Mouse (Mus musculus): ENCODE data around the gene Sept5. TPM values are rescaled to one million over a fixed set of nuclear protein-coding genes. Genes with fewer than 3 reads are reported as not detected.

Sept5 gene
- under 1 TPM in 1 of 2 experiments, not detected in 1; 0.91 TPM for polyA plus RNA-seq (2017; shearing (Covaris generic))

DNA sequence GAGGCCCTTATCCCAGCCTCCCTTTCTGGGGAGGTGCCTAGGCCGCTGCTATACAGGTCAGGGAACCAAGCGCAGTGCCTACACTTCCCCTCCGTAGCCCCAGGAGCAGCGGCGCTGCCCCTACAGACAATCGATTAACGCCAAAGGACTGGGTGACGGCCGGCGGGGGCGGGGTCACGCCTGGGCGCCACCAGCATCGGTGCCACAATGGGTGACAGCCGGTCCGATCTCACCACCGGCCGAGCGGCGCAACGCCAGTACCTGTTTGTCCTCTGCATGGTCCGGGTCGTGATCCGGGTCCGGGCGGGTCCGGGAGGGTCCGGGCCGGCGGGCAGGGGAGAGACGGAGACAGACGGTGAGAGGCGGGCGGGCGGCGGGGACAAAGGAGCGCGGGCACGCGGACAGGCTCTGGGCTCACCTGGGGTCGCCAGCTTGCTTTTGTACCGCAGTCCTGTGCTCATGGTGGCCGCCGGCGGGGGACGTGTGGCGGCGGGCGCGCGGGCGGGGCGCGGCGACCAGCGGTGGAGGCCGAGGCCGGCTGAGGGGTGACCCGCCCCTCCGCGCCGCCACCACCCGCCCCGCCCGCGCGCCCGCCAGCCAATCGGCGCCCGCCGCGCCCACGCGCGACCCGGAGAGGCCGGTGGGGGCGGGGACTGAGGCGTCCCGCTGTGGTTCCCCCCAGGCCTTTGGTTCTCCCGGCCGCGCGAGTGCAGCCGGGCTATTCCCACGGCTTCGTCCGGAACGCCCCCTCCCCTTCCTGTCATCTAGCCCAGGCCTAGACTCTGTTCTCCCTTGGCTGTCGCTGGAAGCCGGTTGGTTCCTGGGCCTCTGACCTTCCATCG lies at the start of gene Sept5:
TSS of gene Sept5 (minus strand) at position 565 of the 842 bp plus-strand sequence.

GRCm38 (mm10) chr16:18626376-18626878 lies 3.3 kb downstream of the Sept5 start, which contains the start of gene Gm49601:
Gene Gm49601, minus strand, starts transcription at chr16:18626427.

DNA sequence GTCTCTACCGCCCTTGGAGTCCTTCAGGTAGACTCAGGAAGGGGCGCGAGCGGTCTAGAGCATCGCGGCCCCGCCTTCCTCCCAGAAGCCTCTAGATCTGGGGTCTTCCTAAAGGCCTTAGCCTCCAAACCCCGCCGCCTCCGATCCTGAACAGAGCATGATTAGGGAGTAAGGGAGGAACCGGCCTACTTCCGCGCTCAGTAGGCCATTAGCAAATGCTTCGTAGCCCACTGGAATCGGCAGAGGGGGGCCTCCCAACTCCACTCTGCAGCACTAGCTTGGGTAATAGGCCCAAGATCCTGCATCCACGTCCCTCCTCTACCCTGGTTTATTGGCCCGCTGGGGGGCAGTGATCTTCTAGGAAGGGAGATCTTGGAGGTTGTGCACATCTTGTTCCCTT lies 7.7 kb downstream of the Sept5 start, which contains the start of gene Gp1bb:
TSS of gene Gp1bb (minus strand) at position 385 of the 400 bp plus-strand sequence.

DNA sequence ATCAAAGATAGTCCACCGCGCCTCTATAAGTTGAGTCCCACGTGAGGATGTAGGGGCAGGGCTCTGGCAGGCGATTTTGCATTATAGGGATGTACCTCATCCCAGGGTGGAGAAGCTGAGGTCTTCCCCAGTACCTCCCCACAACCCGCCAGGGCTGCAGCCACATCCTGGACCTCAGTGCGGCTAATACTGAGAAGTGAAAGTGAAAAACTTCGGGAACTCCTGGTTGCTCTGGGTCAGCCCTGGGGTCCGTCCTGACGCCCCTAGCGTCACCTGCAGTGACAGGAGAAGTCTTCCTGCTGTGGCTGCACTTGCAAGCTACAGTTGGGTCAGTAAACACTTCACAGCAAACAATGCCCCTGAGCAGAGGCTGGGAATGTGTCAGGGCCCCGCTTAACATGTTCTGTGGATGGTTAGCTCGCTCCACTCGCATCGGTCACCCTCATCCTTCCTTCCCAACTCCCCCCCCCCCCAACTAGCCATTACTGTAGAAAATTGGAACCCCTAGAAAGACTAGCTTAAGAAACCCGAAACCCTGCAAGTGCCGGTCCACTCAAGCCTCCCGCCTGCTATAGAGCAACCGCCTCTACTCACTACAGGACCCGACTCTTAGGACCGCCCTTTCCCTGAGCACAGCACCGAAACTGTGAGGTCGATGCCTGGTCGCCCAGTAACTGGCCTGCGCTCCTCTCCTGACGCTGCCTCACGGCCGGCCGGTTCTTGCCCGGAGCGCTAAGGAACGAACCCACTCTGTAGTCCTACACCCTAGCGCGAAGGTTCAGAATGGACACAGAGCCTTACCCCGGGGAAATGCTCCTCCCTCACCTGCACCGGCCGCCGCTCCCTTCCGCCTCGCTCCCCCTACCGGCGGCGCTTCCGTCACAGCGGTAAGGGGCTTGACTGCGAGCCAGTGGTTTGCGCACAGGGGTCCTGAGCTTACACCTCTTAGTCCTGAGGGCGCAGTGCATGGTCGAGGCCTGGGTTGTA lies 39.7 kb downstream of the Sept5 start, which contains the start of gene Tbx1:
TSS of gene Tbx1 (minus strand) at position 868 of the 987 bp plus-strand sequence.

Other genes starting within 250 kb of the Sept5 start
- gene Txnrd2, start 203.6 kb downstream of the Sept5 start, polyA plus RNA-seq (2017; shearing (Covaris generic)): 10 to 100 TPM; 25.5 to 37.5 TPM
- 10 to 100 TPM; 40.5 to 82.4 TPM for gene Comt, start 203.1 kb downstream of the Sept5 start, polyA plus RNA-seq (2017; shearing (Covaris generic))
- gene Gnb1l, start 131.2 kb downstream of the Sept5 start, polyA plus RNA-seq (2017; shearing (Covaris generic)): 10 to 100 TPM; 15.9 to 16.0 TPM
- 1 to 10 TPM in 1 of 2 experiments, not detected in 1; 1.1 TPM for gene Rtl10, start 131.1 kb downstream of the Sept5 start, polyA plus RNA-seq (2017; shearing (Covaris generic))
- gene Tbx1, start 39.3 kb downstream of the Sept5 start, polyA plus RNA-seq (2017; shearing (Covaris generic)): under 1 TPM in 1 of 2 experiments, not detected in 1; 0.39 TPM
- gene Gp1bb, start 7.6 kb downstream of the Sept5 start, polyA plus RNA-seq (2017; shearing (Covaris generic)): under 1 TPM in 1 of 2 experiments, not detected in 1; 0.18 TPM
- gene Gm49601, start 3.5 kb downstream of the Sept5 start, polyA plus RNA-seq (2017; shearing (Covaris generic)): not detected
- under 1 TPM; 0.16 to 0.49 TPM for gene Cldn5, start 146.9 kb upstream of the Sept5 start, polyA plus RNA-seq (2017; shearing (Covaris generic))
- gene Ufd1, start 181.8 kb upstream of the Sept5 start, polyA plus RNA-seq (2017; shearing (Covaris generic)): 100 to 1,000 TPM; 120 to 159 TPM
- gene Cdc45, start 182.0 kb upstream of the Sept5 start, polyA plus RNA-seq (2017; shearing (Covaris generic)): 10 to 100 TPM; 14.8 to 19.0 TPM
- 10 to 100 TPM; 65.2 to 95.3 TPM for gene 2510002D24Rik, start 206.6 kb upstream of the Sept5 start, polyA plus RNA-seq (2017; shearing (Covaris generic))
- not detected for gene Gm28539, start 206.6 kb upstream of the Sept5 start, polyA plus RNA-seq (2017; shearing (Covaris generic))
- 10 to 100 TPM; 92.6 to 93.2 TPM for gene Mrpl40, start 246.9 kb upstream of the Sept5 start, polyA plus RNA-seq (2017; shearing (Covaris generic))
- gene Hira, start 247.1 kb upstream of the Sept5 start, polyA plus RNA-seq (2017; shearing (Covaris generic)): 10 to 100 TPM; 19.8 to 23.5 TPM